Mouse (Mus musculus) limb, embryonic 14.5 days (tissue): Measurements from ENCODE around the gene Olfr622. TPM values are rescaled to one million over a fixed set of nuclear protein-coding genes. Genes with fewer than 3 reads are reported as not detected.

Source experiments
- ATAC-seq: fragments of 200-750 bp; cut with Nextera tagmentation; 2 replicates; pipeline ENCODE4 v1.8.0; 2017; ENCODE audit warnings: low read depth, moderate number of reproducible peaks, moderate TSS enrichment; ENCODE audit not compliant: low FRiP score
- DNase-seq: peaks from one replicate; pipeline ENCODE4 v3.0.0-alpha.2; 2015; ENCODE audit warnings: low spot score
- H3K27ac ChIP-seq: fragments of 300-500 bp; sonication (generic); replicated peaks from 2 replicates; pipeline ENCODE4 v1.5.1; 2014; ENCODE audit warnings: low read depth, mild to moderate bottlenecking, low read length, moderate library complexity, mixed read lengths
- H3K27me3 ChIP-seq: fragments of 300-500 bp; sonication (generic); 2 replicates; pipeline ENCODE4 v1.6.1; 2014; ENCODE audit warnings: low read length, mixed read lengths; ENCODE audit not compliant: control insufficient read depth, insufficient read depth
- H3K36me3 ChIP-seq: fragments of 300-500 bp; sonication (generic); 2 replicates; pipeline ENCODE4 v1.6.1; 2014; ENCODE audit warnings: mild to moderate bottlenecking, low read length, moderate library complexity, mixed read lengths; ENCODE audit not compliant: control insufficient read depth, insufficient read depth
- H3K4me1 ChIP-seq: fragments of 300-500 bp; sonication (generic); 2 replicates; pipeline ENCODE4 v1.6.1; 2014; ENCODE audit warnings: antibody characterized with exemption, low read length, mixed read lengths; ENCODE audit not compliant: control insufficient read depth, insufficient read depth
- H3K4me2 ChIP-seq: fragments of 300-500 bp; sonication (generic); replicated peaks from 2 replicates; pipeline ENCODE4 v1.6.1; 2014; ENCODE audit warnings: low read depth, mild to moderate bottlenecking, low read length, moderate library complexity; ENCODE audit not compliant: severe bottlenecking
- H3K4me3 ChIP-seq: fragments of 300-500 bp; sonication (generic); replicated peaks from 2 replicates; pipeline ENCODE4 v1.5.1; 2014; ENCODE audit warnings: low read length
- H3K9ac ChIP-seq: fragments of 300-500 bp; sonication (generic); 2 replicates; pipeline ENCODE4 v1.6.1; 2014; ENCODE audit warnings: mild to moderate bottlenecking, low read depth, low read length, moderate library complexity; ENCODE audit not compliant: severe bottlenecking
- H3K9me3 ChIP-seq: fragments of 300-500 bp; sonication (generic); 2 replicates; pipeline ENCODE4 v1.6.1; 2016; ENCODE audit warnings: low read length; ENCODE audit not compliant: control insufficient read depth
- POLR2A ChIP-seq: fragments of 200-500 bp; IDR thresholded peaks from 2 replicates; pipeline ENCODE4 v1.8.0; 2012; ENCODE audit warnings: inconsistent platforms, mild to moderate bottlenecking, moderate library complexity, borderline replicate concordance; ENCODE audit not compliant: insufficient read depth, insufficient read length; ENCODE audit errors: extremely low read depth
- WGBS: fragments of 180-500 bp; shearing (Covaris S2); extraction: QIAGEN DNeasy Blood & Tissue Kit; methylation state at CpG from one replicate; pipeline ENCODE4 v1.1.7; 2014; 5-methylcytosine and 5-hydroxymethylcytosine counted together
- polyA plus RNA-seq, 2 experiments: library from polyadenylated mRNA; depleted of rRNA in 1 of 2; stranded (reverse) in 1 of 2; unstranded in 1 of 2; fragments of >200 nt; fragmentation: Nextera tagmentation in 1 of 2; extraction: Ambion mirVana in 1 of 2; gene quantifications; 2 replicates each; pipeline versions ENCODE4 v1.2.1 to v1.2.3; 2012 to 2014

Gene Olfr622
- polyA plus RNA-seq (2012; rRNA removed) = not detected in 2 replicates
- not detected in 2 replicates for polyA plus RNA-seq (2014; fragmentation: Nextera tagmentation; extraction: Ambion mirVana)

GRCm38 (mm10) chr7:103642602-103643001 is at the start of gene Olfr622:
TSS of gene Olfr622 (minus strand) at chr7:103642702.
- WGBS = 78% methylated on average over 1 of the region's 1 CpGs
- ATAC-seq (no peak), DNase-seq (no peak)
- no peak within 1 kb of the TSS for H3K27ac ChIP-seq
- no peaks in the 10 kb centered on the region for H3K27me3 ChIP-seq
- TF ChIP-seq POLR2A = no peak
- no peaks in the 10 kb centered on the region for H3K36me3 ChIP-seq
- no peaks in the 10 kb centered on the region for H3K9me3 ChIP-seq
- no peaks in the 10 kb centered on the region for H3K4me1 ChIP-seq
- no peak within 1 kb of the TSS for H3K4me3 ChIP-seq
- no peak within 1 kb of the TSS for H3K4me2 ChIP-seq
- H3K9ac ChIP-seq = no peak within 1 kb of the TSS

DNA sequence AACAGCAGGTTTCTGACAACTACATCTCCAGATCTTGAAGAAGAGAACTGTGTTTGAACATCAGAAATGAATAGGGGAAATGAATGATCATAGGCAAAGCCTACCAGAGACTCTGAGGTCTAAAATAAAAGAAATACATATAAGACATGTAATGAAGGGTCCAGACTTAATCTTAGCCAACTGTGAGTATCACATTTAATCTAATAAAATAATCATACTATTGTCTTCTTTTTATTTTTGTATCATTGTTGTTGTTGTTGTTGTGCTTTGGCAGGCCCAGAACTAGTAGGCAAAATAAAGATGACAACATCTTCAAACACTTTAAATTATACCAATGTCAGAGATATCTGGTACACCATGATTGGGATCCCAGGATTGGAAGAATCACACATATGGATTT is 39.9 kb upstream of the Olfr622 start, which contains the start of gene Olfr625-ps1:
Gene Olfr625-ps1, plus strand, starts transcription at position 301 of the 400 bp plus-strand sequence.
- DNase-seq (no peak), ATAC-seq (no peak)
- no peak within 1 kb of the TSS for H3K9ac ChIP-seq
- no peaks in the 10 kb centered on the region for H3K9me3 ChIP-seq
- no peaks in the 10 kb centered on the region for H3K36me3 ChIP-seq
- TF ChIP-seq POLR2A = no peak
- no peak within 1 kb of the TSS for H3K4me2 ChIP-seq
- H3K4me1 ChIP-seq = no peaks in the 10 kb centered on the region
- H3K27me3 ChIP-seq = no peaks in the 10 kb centered on the region
- no peak within 1 kb of the TSS for H3K27ac ChIP-seq
- H3K4me3 ChIP-seq = no peak within 1 kb of the TSS

- Histone ChIP-seq H3K36me3 (no peaks in the 10 kb centered on the region), H3K27ac (no peak within 1 kb of the TSS), H3K4me3 (no peak within 1 kb of the TSS), H3K4me1 (no peaks in the 10 kb centered on the region), H3K4me2 (no peak within 1 kb of the TSS), H3K9me3 (no peaks in the 10 kb centered on the region), H3K27me3 (no peaks in the 10 kb centered on the region), H3K9ac (no peak within 1 kb of the TSS)
- 93% methylated on average over 2 of the region's 2 CpGs for WGBS
- ATAC-seq = no peak
- TF ChIP-seq POLR2A = no peak
- no peak for DNase-seq
Measured at GRCm38 (mm10) chr7:103671091-103671490, 28.6 kb upstream of the Olfr622 start, which contains the start of gene Olfr624. TSS of gene Olfr624 (minus strand) at chr7:103671191.

DNA sequence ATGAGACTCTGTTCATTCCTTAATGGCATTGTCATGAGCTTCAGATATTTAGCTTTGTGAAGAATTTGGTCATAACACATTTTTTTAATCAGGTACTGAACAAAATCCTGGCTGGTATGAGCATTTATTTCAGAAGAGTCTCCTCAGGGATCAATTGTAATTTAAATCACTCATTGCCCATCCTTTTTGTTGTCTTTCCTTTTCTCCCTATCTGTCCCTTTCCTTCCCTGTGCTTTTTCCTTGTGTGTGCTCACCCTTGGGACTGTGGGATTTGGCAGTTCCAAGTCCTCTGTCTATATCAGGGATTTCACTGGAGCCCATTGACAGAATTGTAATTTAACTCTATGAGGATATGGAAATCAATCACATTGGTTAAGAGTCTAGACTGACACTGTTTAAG is 21.1 kb upstream of the Olfr622 start, which contains the start of gene Olfr623:
Gene Olfr623, minus strand, starts transcription at position 101 of the 400 bp plus-strand sequence.
- Histone ChIP-seq H3K27me3 (no peaks in the 10 kb centered on the region), H3K27ac (no peak within 1 kb of the TSS), H3K36me3 (no peaks in the 10 kb centered on the region), H3K9me3 (no peaks in the 10 kb centered on the region), H3K4me2 (no peak within 1 kb of the TSS), H3K4me1 (no peaks in the 10 kb centered on the region), H3K9ac (no peak within 1 kb of the TSS), H3K4me3 (no peak within 1 kb of the TSS)
- no peak for ATAC-seq
- no peak for TF ChIP-seq POLR2A
- DNase-seq = no peak

DNA sequence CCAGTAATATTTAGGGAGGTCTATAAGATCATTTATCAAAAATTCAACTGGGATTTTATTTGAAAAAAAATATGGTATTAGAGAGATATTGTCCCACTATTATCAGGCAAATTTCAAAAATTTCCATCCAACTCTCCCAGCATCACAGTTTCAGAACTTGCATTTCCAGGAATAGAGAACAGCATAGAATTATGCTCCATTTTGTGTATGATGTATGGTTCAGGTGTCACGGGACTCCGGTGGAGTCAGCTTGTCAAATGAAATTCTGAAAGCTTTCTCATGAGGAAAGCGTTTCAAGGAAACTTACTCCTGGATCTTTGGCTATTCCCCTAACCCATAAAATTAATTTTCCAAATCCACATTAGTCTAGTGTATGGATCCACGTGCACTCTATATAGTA is 1.6 kb upstream of the Olfr622 start:
- Histone ChIP-seq H3K9me3 (no peaks in the 10 kb centered on the region), H3K4me2 (no peak overlapping the region), H3K4me1 (no peaks in the 10 kb centered on the region), H3K9ac (no peak overlapping the region), H3K36me3 (no peaks in the 10 kb centered on the region), H3K27me3 (no peaks in the 10 kb centered on the region), H3K27ac (no peak overlapping the region), H3K4me3 (no peak overlapping the region)
- TF ChIP-seq POLR2A = no peak
- DNase-seq (no peak), ATAC-seq (no peak)
- WGBS = 74% methylated on average over 4 of the region's 4 CpGs

GRCm38 (mm10) chr7:103636795-103637194 is 5.7 kb downstream of the Olfr622 start:
- H3K4me2 ChIP-seq = no peak overlapping the region
- H3K27ac ChIP-seq = no peak overlapping the region
- no peaks in the 10 kb centered on the region for H3K4me1 ChIP-seq
- no peak overlapping the region for H3K9ac ChIP-seq
- ATAC-seq (no peak), DNase-seq (no peak)
- H3K27me3 ChIP-seq = no peaks in the 10 kb centered on the region
- no peaks in the 10 kb centered on the region for H3K9me3 ChIP-seq
- no peaks in the 10 kb centered on the region for H3K36me3 ChIP-seq
- TF ChIP-seq POLR2A = no peak
- no peak overlapping the region for H3K4me3 ChIP-seq
